Mouse (Mus musculus): ENCODE measurements at regions not wholly inside any gene's neighbourhood (a gene's known extent, or its start where the extent isn't known, plus 50 kb on each side); places are given as distances from the start of the nearest gene placed in this dataset.

DNA sequence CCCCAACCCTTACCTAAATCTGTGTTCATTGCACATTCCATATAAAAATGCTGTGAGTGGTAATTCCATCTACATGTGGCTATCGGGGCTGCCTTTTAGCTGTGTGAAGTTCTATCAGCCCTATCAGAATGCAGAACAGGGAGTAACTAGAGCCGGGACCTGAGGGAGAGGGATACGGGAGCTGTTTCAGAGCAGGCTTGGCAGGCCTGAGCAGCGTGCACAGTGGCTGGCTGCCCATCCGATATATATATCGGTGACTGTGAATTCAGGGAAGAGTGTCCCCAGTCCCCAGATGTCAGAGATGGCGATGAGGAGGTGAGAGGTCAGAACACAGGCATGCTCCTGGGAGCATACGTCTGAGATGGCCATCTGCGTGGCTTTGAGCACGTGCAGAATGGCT, 79.0 kb downstream of the Arl4c start:
- H3K9ac ChIP-seq (replicated peaks), result no peak overlapping the region
- no peak overlapping the region for H3K4me2 ChIP-seq (replicated peaks)
- H3K9me3 ChIP-seq, result no peaks in the 10 kb centered on the region
- H3K4me1 ChIP-seq, result peaks cover 14% of the 10 kb centered on the region
- no peak for ATAC-seq (ENCODE audit: low FRiP score, low read depth)
- no peaks in the 10 kb centered on the region for H3K27me3 ChIP-seq
- H3K4me3 ChIP-seq, result no peak overlapping the region
- no peak overlapping the region for H3K27ac ChIP-seq (replicated peaks)
- 73% methylated on average over 10 of the region's 10 CpGs for WGBS
- H3K36me3 ChIP-seq, result no peaks in the 10 kb centered on the region

GRCm38 (mm10) chr1:88622356-88622755, 79.7 kb downstream of the Arl4c start:
- WGBS, result 92% methylated on average over 6 of the region's 6 CpGs
- Histone ChIP-seq H3K4me3 (no peak overlapping the region), H3K36me3 (no peaks in the 10 kb centered on the region), H3K9ac (replicated peaks) (no peak overlapping the region), H3K4me2 (replicated peaks) (no peak overlapping the region), H3K27me3 (no peaks in the 10 kb centered on the region), H3K4me1 (peaks cover 14% of the 10 kb centered on the region), H3K27ac (replicated peaks) (no peak overlapping the region), H3K9me3 (no peaks in the 10 kb centered on the region)
- ATAC-seq (ENCODE audit: low FRiP score, low read depth), result no peak

DNA sequence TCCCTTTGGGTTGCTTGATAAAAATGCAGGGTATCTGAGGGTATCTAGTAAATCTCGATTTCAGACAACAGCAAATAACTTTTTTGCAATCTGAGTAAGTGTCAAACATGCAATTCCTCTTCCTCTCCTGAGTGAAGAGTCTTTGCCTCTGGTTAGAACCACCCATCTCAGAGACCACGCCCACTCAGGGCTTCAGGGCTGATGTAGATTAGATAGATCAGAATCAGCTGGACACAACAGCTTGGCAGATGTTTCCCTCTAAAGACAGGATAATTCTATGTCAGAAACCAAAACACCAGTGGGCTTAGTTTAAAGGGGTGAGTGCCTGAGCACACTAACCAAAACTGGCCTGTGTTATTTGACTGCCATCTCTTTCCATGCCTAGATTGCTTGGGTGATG, 80.8 kb downstream of the Arl4c start:
- Histone ChIP-seq H3K9ac (replicated peaks) (no peak overlapping the region), H3K4me3 (no peak overlapping the region), H3K4me2 (replicated peaks) (no peak overlapping the region), H3K9me3 (no peaks in the 10 kb centered on the region), H3K36me3 (no peaks in the 10 kb centered on the region), H3K27ac (replicated peaks) (no peak overlapping the region), H3K4me1 (peaks cover 14% of the 10 kb centered on the region), H3K27me3 (no peaks in the 10 kb centered on the region)
- WGBS, result 77% methylated on average over 2 of the region's 2 CpGs
- no peak for ATAC-seq (ENCODE audit: low FRiP score, low read depth)

- Histone ChIP-seq H3K27ac (replicated peaks) (no peak overlapping the region), H3K4me2 (replicated peaks) (no peak overlapping the region), H3K4me1 (peaks cover 8% of the 10 kb centered on the region), H3K36me3 (no peaks in the 10 kb centered on the region), H3K9me3 (no peaks in the 10 kb centered on the region), H3K9ac (replicated peaks) (no peak overlapping the region), H3K27me3 (no peaks in the 10 kb centered on the region), H3K4me3 (no peak overlapping the region)
- WGBS, result 7% methylated on average over 2 of the region's 2 CpGs
- no peak for ATAC-seq (ENCODE audit: low FRiP score, low read depth)
Measured at GRCm38 (mm10) chr1:88613007-88613406, 89.0 kb downstream of the Arl4c start.

DNA sequence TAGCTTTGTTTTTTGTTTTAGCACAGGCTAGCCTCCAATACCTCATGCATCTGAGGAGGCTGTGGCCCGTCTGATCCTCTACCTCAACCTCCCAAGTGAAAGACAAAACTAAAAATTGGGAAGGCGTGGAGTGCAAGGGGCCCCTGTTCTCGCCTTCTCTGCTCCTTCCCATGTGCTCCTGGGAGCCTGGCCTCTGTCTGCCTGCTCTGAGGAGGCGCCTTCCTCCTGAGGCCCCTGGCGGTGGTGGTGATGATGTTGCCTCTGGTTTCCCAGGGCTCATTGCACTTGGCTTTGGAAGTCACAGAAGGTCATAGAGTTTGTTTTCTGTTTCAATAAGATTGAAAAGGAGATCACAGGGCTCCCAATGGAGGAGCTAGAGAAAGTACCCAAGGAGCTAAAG, 90.8 kb downstream of the Arl4c start:
- no peaks in the 10 kb centered on the region for H3K9me3 ChIP-seq
- H3K4me2 ChIP-seq (replicated peaks), result no peak overlapping the region
- no peaks in the 10 kb centered on the region for H3K36me3 ChIP-seq
- H3K4me3 ChIP-seq, result no peak overlapping the region
- no peak for ATAC-seq (ENCODE audit: low FRiP score, low read depth)
- WGBS, result 82% methylated on average over 5 of the region's 5 CpGs
- H3K4me1 ChIP-seq, result peaks cover 8% of the 10 kb centered on the region
- peaks cover 8% of the 10 kb centered on the region; the same call in 1 of the 2 replicates for H3K27me3 ChIP-seq
- H3K9ac ChIP-seq (replicated peaks), result no peak overlapping the region
- H3K27ac ChIP-seq (replicated peaks), result no peak overlapping the region

DNA sequence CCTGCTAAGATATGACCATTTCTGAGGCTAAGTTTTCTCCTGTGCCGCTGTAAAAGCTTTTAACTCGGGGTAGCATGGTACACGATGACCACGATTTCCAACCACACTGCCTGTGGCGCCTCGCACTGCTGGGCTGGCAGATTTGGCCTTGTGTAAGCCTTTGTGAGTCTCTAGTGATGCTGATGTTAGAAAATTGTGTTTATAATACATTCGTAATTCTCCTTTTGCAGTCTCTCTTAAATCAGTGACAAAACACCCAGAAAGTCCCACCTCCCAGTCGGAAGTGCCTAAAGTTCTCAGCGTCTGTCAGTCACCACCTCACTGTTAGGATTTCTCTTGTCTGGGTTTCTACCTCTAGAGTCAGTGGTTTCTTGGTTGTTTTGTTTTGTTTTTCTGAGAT, 91.2 kb downstream of the Arl4c start:
- 93% methylated on average over 9 of the region's 9 CpGs for WGBS
- Histone ChIP-seq H3K27me3 (peaks cover 10% of the 10 kb centered on the region; the same call in 1 of the 2 replicates), H3K4me1 (peaks cover 8% of the 10 kb centered on the region), H3K4me3 (no peak overlapping the region), H3K9ac (replicated peaks) (no peak overlapping the region), H3K4me2 (replicated peaks) (no peak overlapping the region), H3K27ac (replicated peaks) (no peak overlapping the region), H3K9me3 (no peaks in the 10 kb centered on the region), H3K36me3 (no peaks in the 10 kb centered on the region)
- ATAC-seq (ENCODE audit: low FRiP score, low read depth), result no peak

GRCm38 (mm10) chr1:88608826-88609225, 93.2 kb downstream of the Arl4c start:
- WGBS, result 40% methylated on average over 8 of the region's 8 CpGs
- ATAC-seq (ENCODE audit: low FRiP score, low read depth), result no peak
- Histone ChIP-seq H3K36me3 (no peaks in the 10 kb centered on the region), H3K27ac (replicated peaks) (no peak overlapping the region), H3K4me1 (peaks cover 8% of the 10 kb centered on the region), H3K4me3 (no peak overlapping the region), H3K9me3 (no peaks in the 10 kb centered on the region), H3K9ac (replicated peaks) (no peak overlapping the region), H3K4me2 (replicated peaks) (no peak overlapping the region), H3K27me3 (peaks cover 10% of the 10 kb centered on the region; the same call in 1 of the 2 replicates)

DNA sequence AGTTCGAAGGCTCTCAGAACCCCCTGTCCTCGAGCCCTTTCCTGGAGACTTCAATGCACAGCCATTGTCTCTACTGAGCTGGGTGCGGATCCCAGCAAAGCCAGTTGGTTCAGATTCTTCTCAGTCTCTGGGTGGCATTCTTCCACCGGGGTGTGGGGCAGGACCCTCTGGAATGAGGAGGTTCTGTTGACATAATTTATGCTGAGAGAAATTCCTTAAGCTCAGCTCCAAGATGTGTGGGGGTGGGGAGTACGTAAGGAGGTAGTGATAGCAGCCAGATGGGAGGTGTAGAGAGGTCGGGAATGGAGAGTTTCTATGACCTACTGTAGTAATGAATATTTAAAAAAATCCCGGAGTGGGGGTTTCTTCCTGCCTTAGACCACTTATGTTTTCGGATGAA, 93.8 kb downstream of the Arl4c start:
- no peak for ATAC-seq (ENCODE audit: low FRiP score, low read depth)

GRCm38 (mm10) chr1:88605616-88606190, 95.8 kb upstream of the Glrp1 start:
- ATAC-seq (ENCODE audit: low FRiP score, low read depth), result no peak
- no peak overlapping the region for H3K4me2 ChIP-seq (replicated peaks)
- peaks cover 10% of the 10 kb centered on the region; the same call in 1 of the 2 replicates for H3K27me3 ChIP-seq
- no peaks in the 10 kb centered on the region for H3K36me3 ChIP-seq
- H3K9me3 ChIP-seq, result no peaks in the 10 kb centered on the region
- no peaks in the 10 kb centered on the region for H3K4me1 ChIP-seq
- H3K27ac ChIP-seq (replicated peaks), result no peak overlapping the region
- 56% methylated on average over 14 of the region's 14 CpGs for WGBS
- H3K4me3 ChIP-seq, result no peak overlapping the region
- no peak overlapping the region for H3K9ac ChIP-seq (replicated peaks)

More for the DNA sequence above, 93.8 kb downstream of the Arl4c start:
- no peaks in the 10 kb centered on the region for H3K9me3 ChIP-seq
- WGBS, result 48% methylated on average over 8 of the region's 8 CpGs
- H3K9ac ChIP-seq (replicated peaks), result no peak overlapping the region
- H3K36me3 ChIP-seq, result no peaks in the 10 kb centered on the region
- no peak overlapping the region for H3K4me3 ChIP-seq
- no peak overlapping the region for H3K4me2 ChIP-seq (replicated peaks)
- no peak overlapping the region for H3K27ac ChIP-seq (replicated peaks)
- peaks cover 6% of the 10 kb centered on the region for H3K4me1 ChIP-seq
- H3K27me3 ChIP-seq, result peaks cover 10% of the 10 kb centered on the region; the same call in 1 of the 2 replicates

DNA sequence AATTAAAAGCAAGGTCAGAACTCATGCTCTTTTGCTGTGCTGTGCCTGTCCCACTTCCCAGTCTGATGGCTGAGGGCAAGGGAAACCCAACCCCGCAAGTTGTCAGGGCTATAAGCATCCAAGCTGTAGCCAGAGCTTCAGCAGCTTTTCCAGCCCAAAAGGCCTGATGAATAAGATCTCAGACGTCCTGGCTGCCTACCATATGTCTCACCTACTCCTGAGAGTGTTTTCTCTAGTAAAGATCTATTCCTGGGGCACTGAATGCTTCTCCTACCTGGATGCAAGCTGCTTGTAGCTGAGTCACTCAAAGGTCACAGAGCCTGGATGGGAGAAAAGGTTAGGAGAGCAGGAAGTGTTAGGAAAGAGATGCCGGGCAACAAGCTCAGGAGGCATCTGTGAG, 92.4 kb upstream of the Glrp1 start:
- H3K27me3 ChIP-seq, result peaks cover 10% of the 10 kb centered on the region; the same call in 1 of the 2 replicates
- WGBS, result 69% methylated on average over 3 of the region's 3 CpGs
- ATAC-seq (ENCODE audit: low FRiP score, low read depth), result no peak
- no peaks in the 10 kb centered on the region for H3K9me3 ChIP-seq
- H3K4me2 ChIP-seq (replicated peaks), result no peak overlapping the region
- no peaks in the 10 kb centered on the region for H3K36me3 ChIP-seq
- H3K4me3 ChIP-seq, result no peak overlapping the region
- no peaks in the 10 kb centered on the region for H3K4me1 ChIP-seq
- no peak overlapping the region for H3K27ac ChIP-seq (replicated peaks)
- no peak overlapping the region for H3K9ac ChIP-seq (replicated peaks)

GRCm38 (mm10) chr1:88601801-88602200, 91.9 kb upstream of the Glrp1 start:
- ATAC-seq (ENCODE audit: low FRiP score, low read depth), result no peak
- Histone ChIP-seq H3K4me3 (no peak overlapping the region), H3K4me2 (replicated peaks) (no peak overlapping the region), H3K27me3 (peaks cover 8% of the 10 kb centered on the region; the same call in 1 of the 2 replicates), H3K36me3 (no peaks in the 10 kb centered on the region), H3K4me1 (no peaks in the 10 kb centered on the region), H3K9me3 (no peaks in the 10 kb centered on the region), H3K9ac (replicated peaks) (no peak overlapping the region), H3K27ac (replicated peaks) (no peak overlapping the region)
- WGBS, result 77% methylated on average over 8 of the region's 8 CpGs

DNA sequence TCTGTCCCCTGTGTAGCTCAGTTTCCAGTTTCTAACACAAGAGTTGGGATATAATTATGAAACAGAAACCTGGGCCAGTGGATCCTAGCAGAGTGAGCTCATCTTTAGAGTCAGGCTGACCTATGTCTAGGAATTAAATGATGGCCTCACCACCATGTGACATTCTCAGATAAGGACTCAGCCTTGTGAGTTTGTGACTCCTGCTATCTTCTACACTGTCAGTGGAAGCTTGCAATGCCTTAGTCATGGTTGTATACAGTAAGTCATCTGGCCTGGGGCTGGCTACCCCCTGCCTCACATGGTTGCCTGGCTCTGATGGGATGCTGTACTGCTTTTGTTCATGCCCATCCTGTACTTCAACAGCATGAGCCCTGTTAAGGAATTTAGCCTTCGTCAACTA, 90.3 kb upstream of the Glrp1 start:
- H3K4me1 ChIP-seq, result no peaks in the 10 kb centered on the region
- no peak overlapping the region for H3K4me3 ChIP-seq
- no peak for ATAC-seq (ENCODE audit: low FRiP score, low read depth)
- 89% methylated on average over 1 of the region's 1 CpGs for WGBS
- no peaks in the 10 kb centered on the region for H3K27me3 ChIP-seq
- no peaks in the 10 kb centered on the region for H3K9me3 ChIP-seq
- H3K4me2 ChIP-seq (replicated peaks), result no peak overlapping the region
- H3K9ac ChIP-seq (replicated peaks), result no peak overlapping the region
- H3K36me3 ChIP-seq, result no peaks in the 10 kb centered on the region
- H3K27ac ChIP-seq (replicated peaks), result no peak overlapping the region
